Mouse (Mus musculus): Measurements from ENCODE around the gene Ahcyl1. TPM values are rescaled to one million over a fixed set of nuclear protein-coding genes. Genes with fewer than 3 reads are reported as not detected.

The Ahcyl1 gene
- polyA plus RNA-seq, 1 experiment from 2014 or later, result 133 TPM

- no peaks in the 10 kb centered on the region for H3K4me1 ChIP-seq
- WGBS, result 90% methylated on average over 21 of the region's 21 CpGs
- no peak overlapping the region for H3K9ac ChIP-seq
- H3K4me2 ChIP-seq (replicated peaks), result no peak overlapping the region
- H3K9me3 ChIP-seq (replicated peaks), result no peaks in the 10 kb centered on the region
- H3K27ac ChIP-seq, result no peak overlapping the region
- peaks cover 96% of the 10 kb centered on the region for H3K36me3 ChIP-seq
- H3K27me3 ChIP-seq, result no peaks in the 10 kb centered on the region
- ATAC-seq (ENCODE audit: low FRiP score), result no peak
- no peak overlapping the region for H3K4me3 ChIP-seq
Observed at GRCm38 (mm10) chr3:107621286-107622075, 74.9 kb downstream of the Ahcyl1 start.

GRCm38 (mm10) chr3:107619911-107620310 is 76.4 kb downstream of the Ahcyl1 start:
- Histone ChIP-seq H3K36me3 (peaks cover 96% of the 10 kb centered on the region), H3K4me2 (replicated peaks) (no peak overlapping the region), H3K9ac (no peak overlapping the region), H3K4me3 (no peak overlapping the region), H3K9me3 (replicated peaks) (no peaks in the 10 kb centered on the region), H3K4me1 (no peaks in the 10 kb centered on the region), H3K27ac (no peak overlapping the region), H3K27me3 (no peaks in the 10 kb centered on the region)
- 87% methylated on average over 6 of the region's 6 CpGs for WGBS
- ATAC-seq (ENCODE audit: low FRiP score), result no peak

- H3K36me3 ChIP-seq, result peaks cover 97% of the 10 kb centered on the region
- no peaks in the 10 kb centered on the region for H3K4me1 ChIP-seq
- 97% methylated on average over 3 of the region's 3 CpGs for WGBS
- no peak overlapping the region for H3K27ac ChIP-seq
- H3K9ac ChIP-seq, result no peak overlapping the region
- ATAC-seq (ENCODE audit: low FRiP score), result no peak
- no peak overlapping the region for H3K4me3 ChIP-seq
- no peaks in the 10 kb centered on the region for H3K9me3 ChIP-seq (replicated peaks)
- H3K27me3 ChIP-seq, result no peaks in the 10 kb centered on the region
- H3K4me2 ChIP-seq (replicated peaks), result no peak overlapping the region
Observed at GRCm38 (mm10) chr3:107617800-107618199, 78.6 kb downstream of the Ahcyl1 start.

Other genes starting within 250 kb of the Ahcyl1 start
- gene Kcnc4, start 237.0 kb downstream of the Ahcyl1 start, polyA plus RNA-seq (2016; fragmentation: Nextera tagmentation; extraction: Ambion mirVana), result 0.71 and 0.73 TPM in 2 replicates
- gene Slc6a17, start 178.5 kb downstream of the Ahcyl1 start, polyA plus RNA-seq (2016; fragmentation: Nextera tagmentation; extraction: Ambion mirVana), result 5.6 and 5.7 TPM in 2 replicates
- gene Ubl4b, start 141.5 kb downstream of the Ahcyl1 start, polyA plus RNA-seq (2016; fragmentation: Nextera tagmentation; extraction: Ambion mirVana), result not detected in 2 replicates
- 0.40 and 0.60 TPM in 2 replicates for gene Alx3, start 101.5 kb downstream of the Ahcyl1 start, polyA plus RNA-seq (2016; fragmentation: Nextera tagmentation; extraction: Ambion mirVana)
- gene Gm10961, start 65.2 kb downstream of the Ahcyl1 start, polyA plus RNA-seq (2016; fragmentation: Nextera tagmentation; extraction: Ambion mirVana), result not detected in 2 replicates
- 122 and 126 TPM in 2 replicates for gene Strip1, start 64.9 kb downstream of the Ahcyl1 start, polyA plus RNA-seq (2016; fragmentation: Nextera tagmentation; extraction: Ambion mirVana)
- gene Csf1, start 63.9 kb upstream of the Ahcyl1 start, polyA plus RNA-seq (2016; fragmentation: Nextera tagmentation; extraction: Ambion mirVana), result 8.8 and 9.2 TPM in 2 replicates
- gene Eps8l3, start 180.7 kb upstream of the Ahcyl1 start, polyA plus RNA-seq (2016; fragmentation: Nextera tagmentation; extraction: Ambion mirVana), result not detected in 2 replicates
- gene Gstm5, start 199.3 kb upstream of the Ahcyl1 start, polyA plus RNA-seq (2016; fragmentation: Nextera tagmentation; extraction: Ambion mirVana), result 203 and 230 TPM in 2 replicates
- 71.9 and 73.7 TPM in 2 replicates for gene Gstm7, start 235.3 kb upstream of the Ahcyl1 start, polyA plus RNA-seq (2016; fragmentation: Nextera tagmentation; extraction: Ambion mirVana)
- 6.2 and 7.9 TPM in 2 replicates for gene Gstm6, start 247.2 kb upstream of the Ahcyl1 start, polyA plus RNA-seq (2016; fragmentation: Nextera tagmentation; extraction: Ambion mirVana)

Measured in hindbrain, embryonic 12.5 days (tissue).